8 mouse cellular contexts compared by ENCODE assay signal in genomic region chr4:120747941-120748866, GRCm38 (mm10). TPM values are rescaled to one million over a fixed set of nuclear protein-coding genes. Genes with fewer than 3 reads are reported as not detected.
DNase-seq lines count a peak whose midpoint lies in the region; ATAC-seq and TF ChIP-seq lines count a peak whose summit lies in the region.

TSS of gene Kcnq4 (minus strand) at chr4:120748612.

- intact Hi-C loops in left cerebral cortex, postnatal 4 days (cut with DNase I) = no loop called here
- intact Hi-C loops in left cerebral cortex, postnatal 36 days (cut with DNase I) = no loop called here

- peaks cover 32% of the 10 kb centered on the region for H3K4me1 ChIP-seq in forebrain, embryonic 12.5 days
- H3K4me1 ChIP-seq in limb, embryonic 10.5 days = peaks cover 32% of the 10 kb centered on the region
- H3K4me1 ChIP-seq in olfactory bulb, adult 2 months (ENCODE audit: control insufficient read depth, insufficient read depth, low read length) = peaks cover 20% of the 10 kb centered on the region

- H3K9ac ChIP-seq in forebrain, embryonic 12.5 days = peak within 1 kb of the TSS; percentile 70

- H3K27ac ChIP-seq in forebrain, embryonic 12.5 days = no peak within 1 kb of the TSS
- peak within 1 kb of the TSS; percentile 1; the same call in 1 of the 2 replicates for H3K27ac ChIP-seq in limb, embryonic 10.5 days
- no peak within 1 kb of the TSS for H3K27ac ChIP-seq in olfactory bulb, adult 2 months (ENCODE audit: insufficient read depth, low read depth, low read length)

- WGBS in forebrain, embryonic 12.5 days = 1% methylated on average over 42 of the region's 42 CpGs
- WGBS in limb, embryonic 10.5 days = 2% methylated on average over 42 of the region's 42 CpGs
- WGBS in olfactory bulb, adult 2 months = 20% methylated on average over 42 of the region's 42 CpGs

- peak within 1 kb of the TSS; percentile 71 for H3K4me3 ChIP-seq in forebrain, embryonic 12.5 days (replicated peaks)
- H3K4me3 ChIP-seq in limb, embryonic 10.5 days = peak within 1 kb of the TSS; percentile 71
- H3K4me3 ChIP-seq in olfactory bulb, adult 2 months (ENCODE audit: insufficient read depth, low read depth, low read length) = peak within 1 kb of the TSS; percentile 56

- no peak for DNase-seq in left cerebral cortex, postnatal 4 days
- DNase-seq in left cerebral cortex, postnatal 36 days (ENCODE audit: low spot score in 2 of 2) = no peak
- no peak for DNase-seq in limb, embryonic 10.5 days (ENCODE audit: low spot score)
- DNase-seq in layer of hippocampus, postnatal 14 days (ENCODE audit: low spot score in 2 of 2) = no peak
- no peak for DNase-seq in left cerebral cortex, adult 9 months (ENCODE audit: low spot score in 2 of 2)
- no peak for DNase-seq in natural killer cell, adult 2 months (ENCODE audit: low spot score in 2 of 2)

- 0 out of 2 replicates have a peak, but pooled peaks have one; percentile 6 for ATAC-seq in forebrain, embryonic 12.5 days (ENCODE audit: low FRiP score)

- no peak for TF ChIP-seq POLR2A in olfactory bulb, adult 2 months (IDR thresholded peaks at IDR 0.05; ENCODE audit: insufficient read depth, low read depth, low read length)

- H3K27me3 ChIP-seq in forebrain, embryonic 12.5 days = peaks cover 90% of the 10 kb centered on the region
- H3K27me3 ChIP-seq in limb, embryonic 10.5 days (ENCODE audit: low read depth, poor library complexity, severe bottlenecking) = peaks cover 94% of the 10 kb centered on the region

- no peaks in the 10 kb centered on the region for H3K9me3 ChIP-seq in forebrain, embryonic 12.5 days
- H3K9me3 ChIP-seq in limb, embryonic 10.5 days (replicated peaks) = no peaks in the 10 kb centered on the region

- no peak for TF ChIP-seq CTCF in olfactory bulb, adult 2 months (IDR thresholded peaks at IDR 0.05; ENCODE audit: insufficient read depth, low read depth, low read length)

- peak within 1 kb of the TSS; percentile 100 for H3K4me2 ChIP-seq in forebrain, embryonic 12.5 days

- no peaks in the 10 kb centered on the region for H3K36me3 ChIP-seq in forebrain, embryonic 12.5 days (replicated peaks)
- H3K36me3 ChIP-seq in limb, embryonic 10.5 days = no peaks in the 10 kb centered on the region

RNA-seq across cellular contexts. Expression of gene Kcnq4, which starts in this region (rescaled TPM):
- 10 to 100 TPM; 19.6 to 21.1 TPM for total RNA-seq in left cerebral cortex, postnatal 4 days (2021)
- 1 to 10 TPM; 6.5 to 7.7 TPM for total RNA-seq in left cerebral cortex, postnatal 36 days (2021)
- 3.1 and 3.5 TPM in 2 replicates for polyA plus RNA-seq in forebrain, embryonic 12.5 days (2016; fragmentation: Nextera tagmentation; extraction: Ambion mirVana)
- polyA plus RNA-seq in limb, embryonic 10.5 days (2016; fragmentation: Nextera tagmentation; extraction: Ambion mirVana) = 3.0 and 6.9 TPM in 2 replicates
- polyA plus RNA-seq in olfactory bulb, adult 2 months (2012; ENCODE audit: insufficient read depth, insufficient read length, low replicate concordance, missing spikeins) = not detected in 2 replicates
- 1 to 10 TPM; 7.4 TPM for total RNA-seq in layer of hippocampus, postnatal 14 days (2021)
